Mouse (Mus musculus): ENCODE data around the gene Svbp.

DNA sequence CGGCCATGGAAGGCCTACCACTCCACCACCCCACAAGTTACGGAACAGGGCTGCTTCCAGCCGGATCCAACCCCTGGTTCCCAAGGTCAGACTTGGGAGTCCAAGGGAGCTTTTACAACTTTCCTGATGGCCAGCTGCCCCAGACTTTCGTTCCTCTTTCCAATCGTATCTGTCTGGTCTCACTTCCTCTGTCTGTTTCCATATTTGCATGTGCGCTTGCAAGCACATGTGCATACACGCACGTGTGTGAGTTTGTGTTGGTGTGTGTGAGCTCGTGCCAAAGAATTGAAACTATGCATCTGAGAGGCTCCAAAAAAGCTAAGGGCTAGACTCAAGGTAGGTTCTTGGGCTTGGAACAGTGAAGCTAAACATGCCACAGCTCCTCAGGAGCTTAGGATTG, 13.7 kb upstream of the Svbp start:
- TF ChIP-seq CTCF (IDR thresholded peaks at IDR 0.05; ENCODE audit: low read depth) = no peak
- TF ChIP-seq EP300 (IDR thresholded peaks at IDR 0.05; ENCODE audit: low read depth) = no peak
